Mouse (Mus musculus) liver, embryonic 12.5 days (tissue): ENCODE measurements around the gene Lhx4. TPM values are rescaled to one million over a fixed set of nuclear protein-coding genes. Genes with fewer than 3 reads are reported as not detected.
A peak's percentile ranks its signal among the peaks of the same experiment; 100 is the strongest.

Experiments used
- ATAC-seq: fragments of 200-750 bp; cut with Nextera tagmentation; 2 replicates; pipeline ENCODE4 v1.8.0; 2017; ENCODE audit warnings: moderate number of reproducible peaks, mild to moderate bottlenecking, moderate library complexity
- H3K27ac ChIP-seq: fragments of 300-500 bp; sonication (generic); 2 replicates; pipeline ENCODE4 v1.5.1; 2016; ENCODE audit warnings: mild to moderate bottlenecking
- H3K27me3 ChIP-seq: fragments of 300-500 bp; sonication (generic); replicated peaks from 2 replicates; pipeline ENCODE4 v1.6.1; 2016; ENCODE audit warnings: mild to moderate bottlenecking, moderate library complexity
- H3K36me3 ChIP-seq: fragments of 300-500 bp; sonication (generic); 2 replicates; pipeline ENCODE4 v1.6.1; 2016; ENCODE audit warnings: mild to moderate bottlenecking, moderate library complexity
- H3K4me1 ChIP-seq: fragments of 300-500 bp; sonication (generic); 2 replicates; pipeline ENCODE4 v1.6.1; 2016
- H3K4me2 ChIP-seq: fragments of 300-500 bp; sonication (generic); 2 replicates; pipeline ENCODE4 v1.6.1; 2016; ENCODE audit warnings: mild to moderate bottlenecking, moderate library complexity
- H3K4me3 ChIP-seq: fragments of 300-500 bp; sonication (generic); 2 replicates; pipeline ENCODE4 v1.5.1; 2016; ENCODE audit warnings: mild to moderate bottlenecking, moderate library complexity
- H3K9ac ChIP-seq: fragments of 300-500 bp; sonication (generic); 2 replicates; pipeline ENCODE4 v1.6.1; 2016; ENCODE audit warnings: mild to moderate bottlenecking, moderate library complexity
- H3K9me3 ChIP-seq: fragments of 300-500 bp; sonication (generic); replicated peaks from 2 replicates; pipeline ENCODE4 v1.6.1; 2016; ENCODE audit warnings: mild to moderate bottlenecking, moderate library complexity
- WGBS: fragments of 180-500 bp; shearing (Covaris S2); methylation state at CpG from one replicate; pipeline ENCODE4 v1.1.7; 2016; ENCODE audit not compliant: insufficient replicate concordance; 5-methylcytosine and 5-hydroxymethylcytosine counted together
- polyA plus RNA-seq: library from polyadenylated mRNA; unstranded; fragments of >200 nt; fragmentation: Nextera tagmentation; extraction: Ambion mirVana; gene quantifications from 2 replicates; pipeline ENCODE4 v1.2.1, GENCODE M21; 2016

Gene Lhx4
- polyA plus RNA-seq, 1 experiment from 2014 or later: not detected

- H3K4me1 ChIP-seq: peaks cover 25% of the 10 kb centered on the region
- H3K36me3 ChIP-seq: no peaks in the 10 kb centered on the region
- no peak for ATAC-seq
- peak overlapping the region; percentile 16; the same call in 1 of the 2 replicates for H3K4me3 ChIP-seq
- WGBS: 1% methylated on average over 44 of the region's 44 CpGs
- no peaks in the 10 kb centered on the region for H3K9me3 ChIP-seq
- H3K9ac ChIP-seq: no peak overlapping the region
- no peak overlapping the region for H3K27ac ChIP-seq
- peaks cover 89% of the 10 kb centered on the region for H3K27me3 ChIP-seq
- H3K4me2 ChIP-seq: peak overlapping the region; percentile 81
Observed at GRCm38 (mm10) chr1:155740622-155741377, 10.7 kb downstream of the Lhx4 start.

GRCm38 (mm10) chr1:155737809-155738383 is 13.6 kb downstream of the Lhx4 start:
- no peak for ATAC-seq
- no peak overlapping the region for H3K9ac ChIP-seq
- H3K27ac ChIP-seq: no peak overlapping the region
- H3K9me3 ChIP-seq: no peaks in the 10 kb centered on the region
- H3K4me1 ChIP-seq: peaks cover 21% of the 10 kb centered on the region
- H3K4me2 ChIP-seq: peak overlapping the region; percentile 19; the same call in 1 of the 2 replicates
- H3K36me3 ChIP-seq: no peaks in the 10 kb centered on the region
- H3K27me3 ChIP-seq: peaks cover 99% of the 10 kb centered on the region
- 1% methylated on average over 25 of the region's 25 CpGs for WGBS
- H3K4me3 ChIP-seq: no peak overlapping the region

- peaks cover 99% of the 10 kb centered on the region for H3K27me3 ChIP-seq
- peak overlapping the region; percentile 19; the same call in 1 of the 2 replicates for H3K4me2 ChIP-seq
- peaks cover 14% of the 10 kb centered on the region for H3K4me1 ChIP-seq
- ATAC-seq: no peak
- H3K27ac ChIP-seq: no peak overlapping the region
- no peaks in the 10 kb centered on the region for H3K36me3 ChIP-seq
- H3K9ac ChIP-seq: no peak overlapping the region
- under 1% methylated on average over 58 of the region's 58 CpGs for WGBS
- no peak overlapping the region; the same call in 1 of the 2 replicates for H3K4me3 ChIP-seq
- no peaks in the 10 kb centered on the region for H3K9me3 ChIP-seq
Observed at GRCm38 (mm10) chr1:155737017-155737808, 14.3 kb downstream of the Lhx4 start.

GRCm38 (mm10) chr1:155736096-155736825 is 15.2 kb downstream of the Lhx4 start:
- no peak overlapping the region for H3K9ac ChIP-seq
- no peaks in the 10 kb centered on the region for H3K9me3 ChIP-seq
- no peak overlapping the region for H3K4me2 ChIP-seq
- peaks cover 8% of the 10 kb centered on the region; the same call in 1 of the 2 replicates for H3K4me1 ChIP-seq
- peaks cover 99% of the 10 kb centered on the region for H3K27me3 ChIP-seq
- H3K4me3 ChIP-seq: no peak overlapping the region
- no peaks in the 10 kb centered on the region for H3K36me3 ChIP-seq
- H3K27ac ChIP-seq: no peak overlapping the region
- 2% methylated on average over 26 of the region's 26 CpGs for WGBS
- no peak for ATAC-seq

GRCm38 (mm10) chr1:155731156-155731555 is 20.3 kb downstream of the Lhx4 start:
- H3K27me3 ChIP-seq: peaks cover 96% of the 10 kb centered on the region
- H3K4me3 ChIP-seq: no peak overlapping the region
- WGBS: 1% methylated on average over 2 of the region's 2 CpGs
- H3K9me3 ChIP-seq: no peaks in the 10 kb centered on the region
- no peak overlapping the region for H3K9ac ChIP-seq
- H3K36me3 ChIP-seq: no peaks in the 10 kb centered on the region
- H3K27ac ChIP-seq: no peak overlapping the region
- H3K4me2 ChIP-seq: no peak overlapping the region
- no peak for ATAC-seq
- H3K4me1 ChIP-seq: no peaks in the 10 kb centered on the region

- H3K4me3 ChIP-seq: no peak overlapping the region
- H3K4me1 ChIP-seq: no peaks in the 10 kb centered on the region
Observed at GRCm38 (mm10) chr1:155729113-155729795, 22.2 kb downstream of the Lhx4 start.

GRCm38 (mm10) chr1:155727830-155728229 is 23.7 kb downstream of the Lhx4 start:
- no peak for ATAC-seq
- no peak overlapping the region for H3K4me2 ChIP-seq
- 29% methylated on average over 10 of the region's 10 CpGs for WGBS
- no peak overlapping the region for H3K27ac ChIP-seq
- no peaks in the 10 kb centered on the region for H3K4me1 ChIP-seq
- no peak overlapping the region for H3K4me3 ChIP-seq
- no peak overlapping the region for H3K9ac ChIP-seq
- peaks cover 95% of the 10 kb centered on the region for H3K27me3 ChIP-seq
- no peaks in the 10 kb centered on the region for H3K9me3 ChIP-seq
- no peaks in the 10 kb centered on the region for H3K36me3 ChIP-seq

More at GRCm38 (mm10) chr1:155729113-155729795, 22.2 kb downstream of the Lhx4 start:
- Histone ChIP-seq H3K9me3 (no peaks in the 10 kb centered on the region), H3K27ac (no peak overlapping the region), H3K9ac (no peak overlapping the region), H3K4me2 (no peak overlapping the region), H3K36me3 (no peaks in the 10 kb centered on the region), H3K27me3 (peaks cover 95% of the 10 kb centered on the region)
- ATAC-seq: no peak
- WGBS: 6% methylated on average over 23 of the region's 23 CpGs

- H3K9me3 ChIP-seq: no peaks in the 10 kb centered on the region
- no peaks in the 10 kb centered on the region for H3K4me1 ChIP-seq
- H3K9ac ChIP-seq: no peak overlapping the region
- peaks cover 95% of the 10 kb centered on the region for H3K27me3 ChIP-seq
- WGBS: 63% methylated on average over 2 of the region's 2 CpGs
- no peak for ATAC-seq
- no peak overlapping the region for H3K4me2 ChIP-seq
- H3K36me3 ChIP-seq: no peaks in the 10 kb centered on the region
- no peak overlapping the region for H3K27ac ChIP-seq
- no peak overlapping the region for H3K4me3 ChIP-seq
Observed at GRCm38 (mm10) chr1:155725876-155726275, 25.6 kb downstream of the Lhx4 start.

- Histone ChIP-seq H3K36me3 (no peaks in the 10 kb centered on the region), H3K4me1 (no peaks in the 10 kb centered on the region), H3K9me3 (no peaks in the 10 kb centered on the region), H3K27ac (no peak overlapping the region), H3K4me2 (no peak overlapping the region), H3K4me3 (no peak overlapping the region), H3K9ac (no peak overlapping the region), H3K27me3 (peaks cover 89% of the 10 kb centered on the region)
- no peak for ATAC-seq
- WGBS: 51% methylated on average over 3 of the region's 3 CpGs
Observed at GRCm38 (mm10) chr1:155724301-155724700, 27.2 kb downstream of the Lhx4 start.

- Histone ChIP-seq H3K9me3 (no peaks in the 10 kb centered on the region), H3K27me3 (peaks cover 83% of the 10 kb centered on the region), H3K9ac (no peak overlapping the region), H3K4me3 (no peak overlapping the region), H3K4me1 (no peaks in the 10 kb centered on the region), H3K4me2 (peak overlapping the region; percentile 31; the same call in 1 of the 2 replicates), H3K27ac (no peak overlapping the region), H3K36me3 (no peaks in the 10 kb centered on the region)
- WGBS: under 1% methylated on average over 13 of the region's 13 CpGs
- ATAC-seq: no peak
Observed at GRCm38 (mm10) chr1:155722185-155722584, 29.3 kb downstream of the Lhx4 start.

GRCm38 (mm10) chr1:155721443-155721842 is 30.0 kb downstream of the Lhx4 start:
- H3K27me3 ChIP-seq: peaks cover 79% of the 10 kb centered on the region
- no peak overlapping the region for H3K4me3 ChIP-seq
- H3K4me2 ChIP-seq: no peak overlapping the region
- H3K27ac ChIP-seq: no peak overlapping the region
- H3K4me1 ChIP-seq: no peaks in the 10 kb centered on the region
- ATAC-seq: no peak
- no peaks in the 10 kb centered on the region for H3K9me3 ChIP-seq
- no peaks in the 10 kb centered on the region for H3K36me3 ChIP-seq
- 40% methylated on average over 8 of the region's 8 CpGs for WGBS
- H3K9ac ChIP-seq: no peak overlapping the region
